Mouse (Mus musculus) kidney, adult 2 months (tissue): ENCODE results near the gene B4galnt4. TPM values are rescaled to one million over a fixed set of nuclear protein-coding genes. Genes with fewer than 3 reads are reported as not detected.
A peak's percentile ranks its signal among the peaks of the same experiment; 100 is the strongest.

Source experiments
- DNase-seq: peaks from one replicate; pipeline ENCODE4 v3.0.0; 2021
- H3K27ac ChIP-seq: fragments of 200-500 bp; 2 replicates; pipeline ENCODE4 v1.5.1; 2012; ENCODE audit warnings: low read depth, low read length, control low read depth, inconsistent platforms; ENCODE audit not compliant: insufficient read depth
- H3K27me3 ChIP-seq: fragments of 200-500 bp; replicated peaks from 2 replicates; pipeline ENCODE4 v1.6.1; 2012; ENCODE audit warnings: mild to moderate bottlenecking, moderate library complexity, low read length, inconsistent platforms; ENCODE audit not compliant: control insufficient read depth, insufficient read depth
- H3K36me3 ChIP-seq: fragments of 200-500 bp; 2 replicates; pipeline ENCODE4 v1.6.1; 2012; ENCODE audit warnings: mild to moderate bottlenecking, moderate library complexity, low read length, inconsistent platforms; ENCODE audit not compliant: control insufficient read depth, insufficient read depth
- H3K4me1 ChIP-seq: fragments of 200-500 bp; 2 replicates; pipeline ENCODE4 v1.6.1; 2011; ENCODE audit warnings: low read length; ENCODE audit not compliant: control insufficient read depth, insufficient read depth
- H3K4me3 ChIP-seq: fragments of 200-500 bp; 2 replicates; pipeline ENCODE4 v1.5.1; 2011; ENCODE audit warnings: mild to moderate bottlenecking, low read depth, low read length, control low read depth; ENCODE audit not compliant: insufficient read depth
- CTCF ChIP-seq: fragments of 200-500 bp; conservative IDR thresholded peaks from 2 replicates; pipeline ENCODE4 v1.5.1; 2011; ENCODE audit warnings: low read depth, mild to moderate bottlenecking, control low read depth, low read length, moderate library complexity, mixed read lengths; ENCODE audit not compliant: insufficient read depth, insufficient read length
- POLR2A ChIP-seq: fragments of 200-500 bp; IDR thresholded peaks from one replicate; pipeline ENCODE4 v1.6.1; 2011; ENCODE audit warnings: low read depth, low read length, control low read depth
- WGBS: fragments of 180-500 bp; shearing (Covaris S2); methylation state at CpG from one replicate; pipeline ENCODE4 v1.1.7; 2018; 5-methylcytosine and 5-hydroxymethylcytosine counted together
- polyA plus RNA-seq: library from polyadenylated mRNA; depleted of rRNA; stranded (reverse); fragments of >200 nt; gene quantifications from 2 replicates; pipeline ENCODE4 v1.2.3, GENCODE M21; 2012

B4galnt4 gene
- polyA plus RNA-seq, 1 experiment, result 0.44 TPM

DNA sequence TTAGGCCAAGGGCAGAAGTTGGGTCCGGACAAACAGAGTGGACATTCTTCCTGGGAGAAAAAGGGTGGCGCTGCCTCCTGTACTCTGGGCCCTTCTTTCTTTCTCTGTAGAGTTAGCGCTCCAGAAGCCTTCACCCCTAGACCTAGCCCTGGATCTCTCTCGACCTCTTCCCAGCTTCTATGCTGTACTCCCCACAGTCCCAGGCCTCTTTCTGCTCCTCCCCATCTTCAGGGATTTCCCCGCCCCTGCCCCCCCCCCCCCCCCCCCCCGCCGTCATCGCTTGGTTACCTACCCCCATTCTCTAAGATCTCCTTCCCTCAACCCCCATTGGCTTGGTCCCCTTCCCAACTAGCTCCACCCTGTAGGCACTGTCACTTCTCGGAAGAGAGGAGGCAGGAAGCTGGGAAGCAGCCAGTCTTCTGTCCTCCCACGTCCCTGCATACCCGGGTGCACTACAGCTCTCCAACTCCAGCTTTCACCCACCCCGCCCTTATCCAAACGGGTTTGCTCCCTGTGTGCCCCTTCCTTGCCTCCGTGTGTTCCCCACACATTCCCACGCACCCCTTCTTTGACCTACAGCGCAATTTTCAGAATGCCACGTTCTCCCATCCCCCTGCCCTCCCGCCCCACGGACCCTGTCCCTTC, 13.2 kb upstream of the B4galnt4 start:
- TF ChIP-seq CTCF (no peak), POLR2A (peak; percentile 58)
- H3K4me1 ChIP-seq, result peaks cover 3% of the 10 kb centered on the region; the same call in 1 of the 2 replicates
- H3K27ac ChIP-seq, result peak overlapping the region; percentile 88
- H3K4me3 ChIP-seq, result peak overlapping the region; percentile 40
- 10% methylated on average over 17 of the region's 19 CpGs for whole genome bisulfite sequencing
- H3K27me3 ChIP-seq, result no peaks in the 10 kb centered on the region
- peak; percentile 89 for DNase-seq
- H3K36me3 ChIP-seq, result no peaks in the 10 kb centered on the region

DNA sequence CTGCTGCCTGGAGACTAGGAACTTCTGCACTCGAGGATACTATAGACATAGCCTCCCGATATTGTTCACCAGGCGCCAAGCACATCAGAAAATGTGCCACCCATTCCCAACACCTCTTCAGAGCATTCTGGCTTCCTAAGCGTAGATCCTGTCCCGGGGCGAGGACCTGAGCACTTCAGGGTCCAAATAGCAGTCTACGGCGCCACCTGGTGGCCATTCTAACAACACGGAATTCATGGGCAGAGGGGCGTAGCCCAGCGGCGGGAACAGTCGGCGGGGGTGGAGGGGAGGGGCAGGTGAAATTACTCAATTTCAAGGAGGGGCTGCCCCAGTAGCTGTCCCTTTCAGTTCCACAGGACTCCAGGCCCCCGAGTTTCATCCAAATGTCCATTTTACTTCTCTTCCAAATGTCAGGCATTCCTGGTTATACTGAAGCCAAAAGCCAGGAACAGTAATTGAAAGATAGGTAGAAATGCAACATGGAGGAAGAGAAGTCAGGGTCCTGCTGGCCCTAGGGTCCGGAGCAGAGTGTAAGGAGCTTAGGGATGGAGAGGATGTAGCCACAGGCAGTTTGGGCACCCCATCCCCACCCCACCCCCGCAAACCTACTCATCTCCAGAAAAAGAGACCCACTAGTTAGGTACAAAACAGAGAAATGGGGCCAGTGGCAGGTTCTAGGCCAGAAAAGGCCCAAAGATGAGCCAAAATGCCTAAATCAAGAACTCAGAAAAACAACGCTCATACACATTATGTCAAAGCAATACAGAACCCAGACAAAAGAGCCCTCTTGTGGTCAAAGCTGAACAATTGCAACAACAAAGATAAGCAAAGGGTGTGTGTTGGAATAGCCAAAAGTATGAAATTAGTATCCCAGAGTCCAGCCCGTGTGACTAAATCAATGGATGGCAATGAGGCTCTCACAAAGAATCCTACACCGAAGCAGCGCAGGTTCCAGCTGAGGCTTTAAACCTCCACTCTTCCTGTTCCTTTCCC, 12.4 kb upstream of the B4galnt4 start:
- Histone ChIP-seq H3K27ac (peak overlapping the region; percentile 75; the same call in 1 of the 2 replicates), H3K36me3 (no peaks in the 10 kb centered on the region), H3K4me1 (peaks cover 3% of the 10 kb centered on the region; the same call in 1 of the 2 replicates), H3K27me3 (no peaks in the 10 kb centered on the region), H3K4me3 (peak overlapping the region; percentile 40)
- peak; percentile 95 for DNase-seq
- WGBS, result 9% methylated on average over 21 of the region's 21 CpGs
- TF ChIP-seq POLR2A (no peak), CTCF (peak; percentile 88)

DNA sequence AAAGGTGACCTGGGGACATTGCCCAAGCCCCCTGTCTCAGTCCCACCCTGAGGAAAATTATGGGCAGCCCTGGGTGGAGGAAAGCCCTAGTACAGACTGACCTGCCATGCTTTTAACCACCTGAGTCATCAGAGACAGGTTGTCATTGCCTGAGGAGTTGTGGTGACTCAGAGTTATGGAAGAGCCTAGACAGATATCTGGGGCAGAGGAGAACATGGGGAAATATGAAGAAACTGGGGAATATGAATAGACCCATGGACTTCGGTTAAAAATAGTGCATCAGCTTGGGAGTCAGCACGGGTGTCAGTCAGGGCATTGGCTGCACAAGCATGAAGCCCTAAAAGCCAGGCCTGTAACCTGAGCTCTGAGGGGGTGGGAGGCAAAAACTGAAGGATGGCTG, 11.6 kb upstream of the B4galnt4 start:
- Histone ChIP-seq H3K36me3 (no peaks in the 10 kb centered on the region), H3K27me3 (no peaks in the 10 kb centered on the region), H3K4me3 (no peak overlapping the region), H3K27ac (no peak overlapping the region), H3K4me1 (peaks cover 3% of the 10 kb centered on the region; the same call in 1 of the 2 replicates)
- no peak for TF ChIP-seq CTCF
- no peak for DNase-seq
- 58% methylated on average over 2 of the region's 2 CpGs for WGBS

DNA sequence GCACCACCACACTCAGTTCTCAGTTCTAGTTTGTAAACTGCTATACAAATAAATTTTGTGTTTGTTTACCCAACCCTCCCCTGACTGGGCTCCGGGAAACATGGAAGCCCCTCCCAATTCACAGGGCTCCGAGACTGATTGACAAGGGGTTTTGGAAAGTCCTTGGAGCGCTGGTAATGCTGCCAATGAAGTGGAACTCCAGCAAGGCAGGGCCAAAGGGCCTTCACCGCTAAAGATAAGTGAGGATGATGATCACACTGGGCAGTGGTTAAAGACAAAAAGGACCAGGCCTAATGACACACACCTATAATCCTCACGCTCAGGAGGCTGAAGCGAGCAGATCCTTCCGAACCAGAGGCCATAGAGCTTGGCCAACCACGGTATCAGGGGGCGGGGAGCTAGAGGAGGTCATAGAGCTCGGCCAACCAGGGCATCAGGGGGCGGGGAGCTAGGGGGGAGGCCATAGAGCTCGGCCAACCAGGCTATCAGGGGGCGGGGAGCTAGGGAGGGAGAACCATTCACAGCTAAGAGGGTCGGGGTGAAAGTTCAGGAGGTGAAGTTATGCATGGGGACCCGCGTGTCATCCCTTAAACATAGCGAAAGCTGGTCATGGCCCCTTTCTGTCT, 9.7 kb upstream of the B4galnt4 start:
- H3K4me3 ChIP-seq, result no peak overlapping the region
- WGBS, result 71% methylated on average over 17 of the region's 17 CpGs
- peak; percentile 20 for DNase-seq
- H3K36me3 ChIP-seq, result no peaks in the 10 kb centered on the region
- no peaks in the 10 kb centered on the region for H3K27me3 ChIP-seq
- TF ChIP-seq CTCF (no peak), POLR2A (no peak)
- peaks cover 3% of the 10 kb centered on the region; the same call in 1 of the 2 replicates for H3K4me1 ChIP-seq
- no peak overlapping the region for H3K27ac ChIP-seq

DNA sequence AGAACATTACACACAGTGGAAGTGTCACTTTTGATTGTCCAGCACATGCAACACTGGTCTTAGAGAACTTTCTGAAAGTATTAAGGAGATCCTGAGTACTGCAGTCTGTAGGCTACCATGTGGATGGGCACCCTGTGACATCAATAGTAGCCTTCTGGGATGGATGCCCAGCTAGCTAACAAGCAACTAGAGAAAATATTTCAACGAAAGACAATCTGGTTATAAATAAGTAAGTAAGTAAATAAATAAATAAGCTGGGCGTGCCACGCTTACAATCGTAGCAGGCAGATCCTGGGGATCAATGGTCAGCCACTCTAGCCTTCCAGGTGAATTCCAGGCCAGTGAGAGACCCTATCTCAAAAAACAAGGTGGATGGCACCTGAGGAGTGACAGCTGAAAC, 8.9 kb upstream of the B4galnt4 start:
- DNase-seq, result peak; percentile 54
- Histone ChIP-seq H3K4me1 (peaks cover 3% of the 10 kb centered on the region; the same call in 1 of the 2 replicates), H3K36me3 (no peaks in the 10 kb centered on the region), H3K27ac (peak overlapping the region; percentile 74), H3K4me3 (no peak overlapping the region), H3K27me3 (no peaks in the 10 kb centered on the region)
- no peak for TF ChIP-seq POLR2A
- no peak for TF ChIP-seq CTCF
- 68% methylated on average over 4 of the region's 4 CpGs for WGBS

DNA sequence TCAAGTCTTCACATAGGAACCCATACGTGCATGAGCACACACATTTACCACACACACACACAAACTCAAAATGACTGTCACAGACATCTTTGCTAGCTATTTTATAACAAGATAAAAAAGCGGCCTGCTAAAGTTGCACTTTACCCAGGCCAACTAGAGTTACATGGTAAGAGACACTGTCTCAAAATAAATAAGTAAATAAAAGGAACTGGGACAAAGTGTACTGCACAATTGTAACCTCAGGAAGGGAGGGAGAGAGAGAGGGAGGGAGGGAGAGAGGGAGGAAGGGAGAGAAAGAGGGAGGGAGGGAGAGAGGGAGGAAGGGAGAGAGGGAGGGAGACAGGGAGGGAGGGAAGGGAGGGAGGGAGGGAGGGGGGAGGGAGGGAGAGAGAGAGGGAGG, 8.5 kb upstream of the B4galnt4 start:
- Histone ChIP-seq H3K4me1 (peaks cover 3% of the 10 kb centered on the region; the same call in 1 of the 2 replicates), H3K36me3 (no peaks in the 10 kb centered on the region), H3K27ac (peak overlapping the region; percentile 74), H3K27me3 (no peaks in the 10 kb centered on the region), H3K4me3 (no peak overlapping the region)
- 59% methylated on average over 2 of the region's 2 CpGs for WGBS
- TF ChIP-seq POLR2A, result no peak
- no peak for TF ChIP-seq CTCF
- DNase-seq, result peak; percentile 43

DNA sequence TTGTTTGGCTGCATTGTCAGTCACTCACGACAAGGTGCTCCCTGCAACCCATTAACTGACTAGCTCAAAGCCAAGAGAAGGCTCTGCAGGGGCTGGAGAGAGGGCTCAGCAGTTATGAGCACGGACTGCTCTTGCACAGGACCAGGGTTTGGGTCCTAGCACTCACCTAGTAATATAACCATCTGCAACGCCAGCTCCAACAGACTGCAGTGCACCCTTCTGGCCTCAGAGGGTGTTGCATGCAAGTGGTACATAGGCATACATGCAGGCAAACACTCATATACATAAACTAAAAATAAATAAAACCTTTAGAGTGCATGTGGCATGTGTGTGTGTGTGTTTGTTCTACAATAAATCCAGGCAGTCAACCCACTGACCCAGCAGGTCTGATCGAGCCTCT, 5.1 kb upstream of the B4galnt4 start:
- Histone ChIP-seq H3K36me3 (no peaks in the 10 kb centered on the region), H3K27ac (no peak overlapping the region), H3K4me3 (no peak overlapping the region), H3K27me3 (no peaks in the 10 kb centered on the region), H3K4me1 (peaks cover 7% of the 10 kb centered on the region; the same call in 1 of the 2 replicates)
- DNase-seq, result no peak
- TF ChIP-seq CTCF (0 out of 2 replicates have a peak, but pooled peaks have one; percentile 6), POLR2A (no peak)
- WGBS, result 73% methylated on average over 4 of the region's 4 CpGs
